ENCODE assay signal across 16 mouse cellular contexts in genomic region chrX:132088445-132088844, GRCm38 (mm10).
"Had no signal": no experiment of that assay in that cellular context is flagged by ENCODE, and none has a peak within 500 bp of the region (broad histone marks: within the 10 kb centered on the region; RNA-seq: fewer than 3 reads in every experiment).

No protein-coding gene starts in this region.

- H3K27me3 ChIP-seq: neural tube, embryonic 13.5 days; neural tube, embryonic 15.5 days; stomach, embryonic 15.5 days had no signal

- H3K9ac ChIP-seq: neural tube, embryonic 13.5 days; neural tube, embryonic 15.5 days; stomach, embryonic 15.5 days had no signal

- H3K4me1 ChIP-seq: neural tube, embryonic 13.5 days; neural tube, embryonic 15.5 days; stomach, embryonic 15.5 days had no signal

- H3K4me3 ChIP-seq: neural tube, embryonic 13.5 days; neural tube, embryonic 15.5 days; stomach, embryonic 15.5 days had no signal

- H3K27ac ChIP-seq: neural tube, embryonic 13.5 days; neural tube, embryonic 15.5 days; stomach, embryonic 15.5 days; stomach, postnatal 0 days had no signal

- H3K36me3 ChIP-seq: neural tube, embryonic 13.5 days; neural tube, embryonic 15.5 days; stomach, embryonic 15.5 days had no signal

- DNase-seq: retina, postnatal 1 day; right cerebral cortex, adult 18-20 months; right cerebral cortex, postnatal 14 days; right cerebral cortex, postnatal 25 days; right cerebral cortex, postnatal 4 days; spleen, adult 18-20 months; thymus, adult 18-20 months; thymus, adult 2 months; thymus, postnatal 14 days; thymus, postnatal 25 days; thymus, postnatal 36 days; thymus, postnatal 4 days had no signal

- H3K9me3 ChIP-seq: neural tube, embryonic 13.5 days; neural tube, embryonic 15.5 days; stomach, embryonic 15.5 days had no signal
